13 mouse cellular contexts compared by ENCODE assay signal in genomic region chr10:108408025-108408424, GRCm38 (mm10).
DNase-seq lines count a peak whose midpoint lies in the region; ATAC-seq and TF ChIP-seq lines count a peak whose summit lies in the region.
"Had no signal": no experiment of that assay in that cellular context is flagged by ENCODE, and none has a peak within 500 bp of the region (broad histone marks: within the 10 kb centered on the region; RNA-seq: fewer than 3 reads in every experiment).

No protein-coding gene starts in this region.

- no peak overlapping the region for H3K9ac ChIP-seq in lung, embryonic 14.5 days
- no peak overlapping the region for H3K9ac ChIP-seq in stomach, postnatal 0 days (ENCODE audit: low read length)
- H3K9ac ChIP-seq: hindbrain, embryonic 15.5 days had no signal

- ATAC-seq in lung, embryonic 14.5 days (ENCODE audit: insufficient read depth): peak; percentile 26; the same call in 1 of the 2 replicates
- ATAC-seq in stomach, postnatal 0 days (ENCODE audit: low FRiP score, low TSS enrichment): peak; percentile 38
- no peak for ATAC-seq in monocyte, adult 5-6 weeks (replicated peaks; ENCODE audit: insufficient number of reproducible peaks, low FRiP score, low TSS enrichment, poor library complexity, severe bottlenecking)

- H3K27ac ChIP-seq in heart, embryonic 10.5 days: peak overlapping the region; percentile 23; the same call in 1 of the 2 replicates
- peak overlapping the region; percentile 65 for H3K27ac ChIP-seq in lung, embryonic 14.5 days (ENCODE audit: low read depth)
- H3K27ac ChIP-seq in stomach, postnatal 0 days (replicated peaks): peak overlapping the region; percentile 58
- H3K27ac ChIP-seq: hindbrain, embryonic 15.5 days; layer of hippocampus, adult 2 months had no signal

- H3K9me3 ChIP-seq in heart, embryonic 10.5 days: no peaks in the 10 kb centered on the region
- no peaks in the 10 kb centered on the region for H3K9me3 ChIP-seq in lung, embryonic 14.5 days (ENCODE audit: low read depth, low read length)
- no peaks in the 10 kb centered on the region for H3K9me3 ChIP-seq in stomach, postnatal 0 days (ENCODE audit: control insufficient read depth, low read length)
- H3K9me3 ChIP-seq: G1E; hindbrain, embryonic 15.5 days had no signal

- DNase-seq in heart, embryonic 10.5 days (ENCODE audit: low spot score): no peak
- no peak for DNase-seq in heart, adult 8-10 months (ENCODE audit: low spot score)
- peak; percentile 13 for DNase-seq in urinary bladder, postnatal 25 days (ENCODE audit: low spot score)
- DNase-seq in urinary bladder, postnatal 10 days (ENCODE audit: low spot score): no peak
- peak; percentile 63 for DNase-seq in lung, embryonic 14.5 days
- DNase-seq in stomach, postnatal 0 days (ENCODE audit: low spot score): peak; percentile 66
- no peak for DNase-seq in spleen, postnatal 4 days (ENCODE audit: low spot score in 2 of 2)
- DNase-seq: heart, adult 18-20 months; right cerebral cortex, postnatal 14 days had no signal

- peaks cover 6% of the 10 kb centered on the region for H3K36me3 ChIP-seq in heart, embryonic 10.5 days
- H3K36me3 ChIP-seq in lung, embryonic 14.5 days (ENCODE audit: insufficient read depth): peaks cover 12% of the 10 kb centered on the region; the same call in 1 of the 2 replicates
- no peaks in the 10 kb centered on the region for H3K36me3 ChIP-seq in stomach, postnatal 0 days (ENCODE audit: control insufficient read depth, insufficient read depth, low read length)
- H3K36me3 ChIP-seq: hindbrain, embryonic 15.5 days had no signal

- WGBS in heart, embryonic 10.5 days: 45% methylated on average over 5 of the region's 5 CpGs
- 44% methylated on average over 5 of the region's 5 CpGs for WGBS in lung, embryonic 14.5 days
- WGBS in stomach, postnatal 0 days: 40% methylated on average over 5 of the region's 5 CpGs

- no peak overlapping the region for H3K4me3 ChIP-seq in heart, embryonic 10.5 days
- H3K4me3 ChIP-seq in lung, embryonic 14.5 days (ENCODE audit: low read depth, low read length): no peak overlapping the region
- no peak overlapping the region for H3K4me3 ChIP-seq in stomach, postnatal 0 days (ENCODE audit: low read depth, low read length)
- H3K4me3 ChIP-seq: hindbrain, embryonic 15.5 days; layer of hippocampus, adult 2 months had no signal

- H3K4me1 ChIP-seq in heart, embryonic 10.5 days: peaks cover 55% of the 10 kb centered on the region
- peaks cover 13% of the 10 kb centered on the region for H3K4me1 ChIP-seq in lung, embryonic 14.5 days (ENCODE audit: insufficient read depth)
- H3K4me1 ChIP-seq in stomach, postnatal 0 days (replicated peaks; ENCODE audit: control insufficient read depth, insufficient read depth): no peaks in the 10 kb centered on the region
- H3K4me1 ChIP-seq: hindbrain, embryonic 15.5 days had no signal

- no peak for TF ChIP-seq EP300 in stomach, postnatal 0 days (optimal IDR thresholded peaks at IDR 0.05)

- no peak overlapping the region for H3K4me2 ChIP-seq in lung, embryonic 14.5 days
- H3K4me2 ChIP-seq in stomach, postnatal 0 days (replicated peaks; ENCODE audit: low read depth): no peak overlapping the region; the same call in 1 of the 2 replicates
- H3K4me2 ChIP-seq: hindbrain, embryonic 15.5 days had no signal

- TF ChIP-seq CTCF in lung, embryonic 14.5 days (IDR thresholded peaks at IDR 0.05; ENCODE audit: low read depth): no peak
- no peak for TF ChIP-seq CTCF in stomach, postnatal 0 days (IDR thresholded peaks at IDR 0.05; ENCODE audit: low read depth)

- H3K27me3 ChIP-seq in heart, embryonic 10.5 days (ENCODE audit: insufficient read depth, poor library complexity, severe bottlenecking): no peaks in the 10 kb centered on the region
- no peaks in the 10 kb centered on the region for H3K27me3 ChIP-seq in lung, embryonic 14.5 days (ENCODE audit: insufficient read depth, low read length)
- H3K27me3 ChIP-seq in stomach, postnatal 0 days (ENCODE audit: control insufficient read depth, insufficient read depth, low read length): no peaks in the 10 kb centered on the region
- H3K27me3 ChIP-seq: hindbrain, embryonic 15.5 days had no signal

Comparison
In these comparisons a context has a peak if more than half of its experiments do, and no peak if none do; other contexts are left out.
1. DNase-seq: peak in urinary bladder, postnatal 25 days (single experiment), lung, embryonic 14.5 days (single experiment) and stomach, postnatal 0 days (single experiment); none in heart, embryonic 10.5 days (single experiment), heart, adult 8-10 months (single experiment), urinary bladder, postnatal 10 days (single experiment) and spleen, postnatal 4 days (0 of 2).
2. Peak in every context shown above with its lines, with median percentiles within 50 percentile points of each other: H3K27ac ChIP-seq.